Mouse (Mus musculus) bone marrow macrophage, adult 2 months (primary cell): ENCODE results near the gene Ptk7. TPM values are rescaled to one million over a fixed set of nuclear protein-coding genes. Genes with fewer than 3 reads are reported as not detected.

Experiments
- H3K27ac ChIP-seq: 2 replicates; pipeline ENCODE4 v1.5.1; 2012; ENCODE audit warnings: low read depth, low read length; ENCODE audit not compliant: insufficient read depth
- H3K4me1 ChIP-seq: 2 replicates; pipeline ENCODE4 v1.6.1; 2012; ENCODE audit warnings: low read length; ENCODE audit not compliant: control insufficient read depth, insufficient read depth
- H3K4me3 ChIP-seq: 2 replicates; pipeline ENCODE4 v1.5.1; 2012; ENCODE audit warnings: mild to moderate bottlenecking, low read length, moderate library complexity; ENCODE audit not compliant: insufficient read depth
- CTCF ChIP-seq: IDR thresholded peaks from 2 replicates; pipeline ENCODE4 v1.5.1; 2012; ENCODE audit warnings: low read depth, mild to moderate bottlenecking, low read length, moderate library complexity
- POLR2A ChIP-seq: IDR thresholded peaks from 2 replicates; pipeline ENCODE4 v1.6.1; 2012; ENCODE audit warnings: mild to moderate bottlenecking, low read depth, low read length, borderline replicate concordance
- polyA plus RNA-seq: library from polyadenylated mRNA; stranded (reverse); fragments of >200 nt; gene quantifications from 2 replicates; pipeline ENCODE4 v1.2.4, GENCODE M21; 2012; ENCODE audit not compliant: missing spikeins, insufficient read depth, insufficient read length

The Ptk7 gene
- polyA plus RNA-seq, 1 experiment = 0.56 TPM

DNA sequence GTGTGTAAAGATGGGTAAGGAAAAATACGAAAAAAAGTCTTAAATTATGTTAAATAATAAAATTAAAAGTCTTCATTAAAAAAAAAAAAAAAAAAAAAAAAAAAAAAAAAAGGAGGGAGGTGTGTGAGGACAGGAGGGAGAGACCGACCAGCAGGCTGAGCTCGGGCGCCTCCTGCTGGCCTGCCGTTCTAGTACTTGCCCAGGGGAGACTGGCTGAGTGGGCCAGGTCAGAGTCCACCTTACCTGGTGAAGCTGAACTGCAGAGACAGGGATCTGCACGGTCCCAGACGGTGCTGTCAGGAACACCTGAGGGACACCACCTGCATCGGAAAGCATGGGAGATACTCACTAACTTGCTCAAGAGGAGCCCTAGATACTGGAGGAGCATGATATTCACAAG, 80.1 kb downstream of the Ptk7 start:
- Histone ChIP-seq H3K27ac (no peak overlapping the region), H3K4me3 (no peak overlapping the region), H3K4me1 (peaks cover 15% of the 10 kb centered on the region)
- TF ChIP-seq CTCF (peak; percentile 17; the same call in 1 of the 2 replicates), POLR2A (no peak)

DNA sequence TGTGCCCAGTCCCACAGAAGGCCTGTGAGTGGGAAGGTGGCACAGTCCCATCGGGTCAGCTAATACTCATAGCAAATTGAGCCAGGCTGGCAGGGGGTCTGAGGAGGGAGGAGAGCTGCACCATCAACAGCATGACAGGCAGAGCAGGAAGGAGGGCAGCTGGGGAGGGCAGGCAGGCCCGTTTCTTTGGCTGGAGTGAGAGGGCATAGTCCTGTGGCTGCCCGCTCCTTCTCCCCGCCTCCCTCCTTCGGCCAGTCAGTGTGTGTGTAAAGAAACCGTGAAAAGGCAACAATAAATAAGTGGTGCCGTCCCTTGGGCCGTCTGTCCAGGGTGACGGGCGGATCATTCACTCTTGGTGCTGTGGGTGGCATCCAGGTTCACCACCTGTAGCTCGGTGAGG, 80.6 kb downstream of the Ptk7 start:
- Histone ChIP-seq H3K4me3 (no peak overlapping the region), H3K27ac (no peak overlapping the region), H3K4me1 (peaks cover 11% of the 10 kb centered on the region)
- no peak for TF ChIP-seq POLR2A
- no peak for TF ChIP-seq CTCF

DNA sequence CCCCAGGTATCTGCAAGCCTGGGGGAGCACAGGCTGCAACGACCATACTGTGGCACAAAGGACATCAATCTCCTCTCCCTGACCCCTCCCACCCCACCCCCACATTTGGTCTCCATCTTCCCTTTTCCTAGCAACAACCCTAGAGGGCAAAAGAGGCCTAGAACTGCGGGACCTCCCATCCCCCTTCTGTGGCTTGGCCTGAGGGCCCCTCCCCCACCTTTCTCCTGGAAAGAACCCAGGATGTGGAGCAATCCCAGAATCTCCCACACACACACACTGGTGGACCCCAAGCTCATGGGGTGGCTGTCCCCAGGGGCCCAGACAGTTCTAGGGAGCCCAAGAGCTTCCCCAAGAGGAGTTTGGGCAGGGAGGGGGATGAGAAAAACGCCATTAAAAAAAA, 81.4 kb downstream of the Ptk7 start:
- no peak for TF ChIP-seq POLR2A
- no peak for TF ChIP-seq CTCF
- Histone ChIP-seq H3K27ac (no peak overlapping the region), H3K4me1 (peaks cover 4% of the 10 kb centered on the region), H3K4me3 (no peak overlapping the region)

DNA sequence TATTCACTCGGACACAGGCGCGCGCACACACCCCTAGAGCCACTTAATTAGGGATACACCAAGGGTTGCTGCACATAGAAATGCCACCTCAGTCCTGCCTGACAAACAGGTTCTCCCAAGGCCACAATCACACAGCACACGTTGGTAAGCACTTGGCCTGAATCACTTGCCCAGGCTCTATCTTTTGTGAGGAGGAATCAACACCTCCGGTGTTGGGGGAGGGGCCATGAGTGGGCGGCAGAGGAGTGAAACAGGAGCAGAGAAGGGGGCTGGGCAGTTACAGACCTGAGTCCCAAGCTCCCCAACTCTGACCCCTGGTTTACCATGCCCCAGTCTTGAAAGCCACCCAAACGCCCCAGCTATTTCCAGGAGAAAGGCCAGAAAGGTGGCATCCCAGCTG, 82.3 kb downstream of the Ptk7 start:
- 0 out of 2 replicates have a peak, but pooled peaks cover 2% of the 10 kb centered on the region for H3K4me1 ChIP-seq
- no peak overlapping the region for H3K27ac ChIP-seq
- no peak overlapping the region for H3K4me3 ChIP-seq
- TF ChIP-seq CTCF (no peak), POLR2A (no peak)

DNA sequence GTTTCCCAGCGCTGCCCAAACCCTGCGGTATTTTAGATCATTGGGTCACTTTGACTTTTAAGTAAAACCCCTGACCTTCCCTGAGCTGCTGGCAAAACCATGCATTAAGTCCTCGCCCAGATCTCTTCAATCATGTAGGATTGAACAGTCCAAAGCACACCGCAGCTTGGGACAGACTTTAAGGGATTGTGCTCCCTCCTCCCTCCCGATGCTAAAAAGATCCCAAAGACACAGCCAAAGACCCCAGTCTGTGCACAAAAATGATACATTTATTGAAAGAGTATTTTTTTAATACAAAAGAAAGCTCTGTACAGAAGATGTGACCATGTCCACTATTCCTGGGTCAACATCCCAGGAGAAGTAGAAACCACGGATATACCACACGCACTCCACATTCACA, 82.7 kb downstream of the Ptk7 start:
- H3K4me1 ChIP-seq = 0 out of 2 replicates have a peak, but pooled peaks cover 2% of the 10 kb centered on the region
- no peak overlapping the region for H3K27ac ChIP-seq
- no peak for TF ChIP-seq CTCF
- no peak for TF ChIP-seq POLR2A
- H3K4me3 ChIP-seq = peak overlapping the region; percentile 63

DNA sequence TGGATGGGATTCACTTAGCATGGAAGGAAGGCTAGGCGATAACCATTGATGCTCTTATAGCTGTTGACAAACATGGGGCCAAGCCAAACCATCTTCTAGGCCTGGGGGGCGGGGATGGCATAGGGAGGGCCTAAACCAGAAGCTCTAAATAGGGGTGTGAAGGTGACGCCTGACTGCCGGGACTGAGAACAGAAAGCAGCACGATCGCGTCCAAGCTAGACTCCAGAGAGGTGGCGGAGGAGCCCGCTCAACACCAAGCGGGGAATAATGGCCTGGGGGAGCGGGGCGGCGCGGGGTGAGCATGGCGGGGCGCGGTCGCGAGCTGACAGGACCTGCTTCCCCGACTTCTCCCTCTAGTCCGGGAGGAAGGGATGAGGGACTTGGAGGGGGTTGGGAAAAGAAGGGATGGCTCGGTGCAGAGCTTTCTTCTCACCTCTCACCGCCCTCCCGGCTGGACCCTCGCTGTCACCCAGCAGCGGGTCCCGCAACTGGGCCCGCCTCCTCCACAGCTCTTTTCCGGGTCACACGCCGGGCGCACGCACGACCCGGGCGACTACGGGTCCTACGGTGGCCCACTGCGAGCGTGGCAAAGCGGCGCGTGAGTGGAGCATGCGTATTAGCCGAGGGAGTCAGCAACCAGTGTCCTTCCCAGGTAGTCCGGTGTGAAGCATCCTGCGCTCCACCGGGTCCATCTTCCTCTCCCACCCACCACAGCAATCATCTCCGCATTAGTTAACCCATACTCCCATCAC, 83.3 kb downstream of the Ptk7 start, which contains the start of gene Cul9:
Gene Cul9 (minus strand): TSS at position 576 of the 752 bp plus-strand sequence.
- 0 out of 2 replicates have a peak, but pooled peaks cover 2% of the 10 kb centered on the region for H3K4me1 ChIP-seq
- peak within 1 kb of the TSS; percentile 63 for H3K4me3 ChIP-seq
- no peak within 1 kb of the TSS for H3K27ac ChIP-seq
- TF ChIP-seq POLR2A (no peak), CTCF (no peak)

DNA sequence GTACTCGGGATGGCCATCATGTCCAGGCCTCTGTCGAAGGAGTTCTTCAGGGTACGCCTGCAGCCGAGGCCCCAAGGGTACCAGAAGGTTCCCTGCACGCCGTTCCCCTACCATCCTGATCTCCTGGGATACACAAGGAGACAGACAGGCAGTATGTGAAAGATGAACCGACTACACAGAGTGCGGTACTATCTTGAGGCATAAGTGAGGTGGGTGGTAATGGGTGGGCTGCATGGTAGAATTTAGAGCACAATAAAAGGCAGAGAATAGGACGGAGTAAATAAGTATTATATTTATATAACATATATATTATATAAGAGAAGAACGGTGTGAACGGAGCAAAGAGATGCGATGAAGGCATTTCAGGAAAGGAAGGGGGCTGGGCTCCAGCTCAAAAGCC, 85.6 kb downstream of the Ptk7 start:
- Histone ChIP-seq H3K4me3 (no peak overlapping the region), H3K4me1 (0 out of 2 replicates have a peak, but pooled peaks cover 2% of the 10 kb centered on the region), H3K27ac (no peak overlapping the region)
- TF ChIP-seq POLR2A (no peak), CTCF (no peak)

DNA sequence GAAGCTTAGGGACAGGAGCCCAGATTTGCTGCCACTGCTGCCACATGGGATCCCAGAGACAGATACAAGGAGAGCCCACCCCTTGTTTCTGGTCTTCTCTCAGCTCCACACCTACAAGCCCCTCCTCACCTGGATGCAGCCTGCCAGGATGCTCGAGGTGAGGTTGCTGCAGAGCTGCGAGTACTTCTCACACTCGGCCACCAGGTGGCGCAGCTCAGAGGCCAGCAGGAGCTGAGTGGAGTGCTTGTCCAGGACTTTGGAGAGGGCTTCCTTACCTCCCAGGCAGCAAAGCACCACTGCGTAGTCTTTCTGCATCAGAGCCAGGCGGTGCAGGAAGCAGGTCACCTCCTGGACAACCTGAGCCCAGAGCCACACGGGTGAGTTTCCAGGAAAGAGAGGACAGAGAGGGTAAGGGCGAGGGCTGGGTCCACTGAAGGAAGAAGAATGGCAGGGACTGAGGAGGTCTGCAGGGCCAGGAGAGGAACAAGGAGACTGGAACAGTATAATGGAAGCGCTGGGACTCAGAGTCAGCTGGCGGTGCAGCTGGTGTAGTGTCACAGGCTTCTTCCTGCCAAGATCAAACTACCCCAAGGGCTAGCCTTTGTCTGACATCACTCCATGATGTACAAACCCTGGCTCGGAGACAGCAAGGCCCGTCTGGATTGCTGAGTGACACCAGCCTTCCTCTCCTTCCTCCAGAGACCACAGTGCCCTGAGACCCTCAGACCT, 103.6 kb downstream of the Ptk7 start:
- Histone ChIP-seq H3K4me3 (no peak overlapping the region), H3K4me1 (peaks cover 15% of the 10 kb centered on the region), H3K27ac (no peak overlapping the region)
- TF ChIP-seq POLR2A (no peak), CTCF (peak; percentile 82)

DNA sequence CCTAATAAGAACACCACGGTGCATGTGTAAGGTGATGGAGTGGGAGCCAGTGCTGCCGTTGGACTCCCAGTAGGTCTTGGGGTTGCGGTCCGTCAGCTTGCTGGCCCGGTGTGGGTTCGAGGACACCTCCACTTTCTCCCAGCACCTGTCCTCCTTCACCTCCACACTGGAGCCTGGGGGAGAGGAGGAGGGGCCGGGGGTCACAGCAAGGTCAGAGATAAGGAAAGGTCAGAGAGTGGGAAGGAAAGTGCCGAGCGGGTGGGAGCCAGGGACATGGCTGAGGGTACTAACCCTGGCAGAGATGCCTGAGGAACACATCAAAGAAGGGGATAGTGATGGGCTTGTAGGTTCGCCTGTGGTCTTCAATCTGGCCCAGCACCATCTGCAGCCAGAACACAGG, 104.2 kb downstream of the Ptk7 start:
- TF ChIP-seq CTCF (no peak), POLR2A (no peak)
- Histone ChIP-seq H3K4me3 (no peak overlapping the region), H3K4me1 (peaks cover 18% of the 10 kb centered on the region), H3K27ac (no peak overlapping the region)
